Mouse (Mus musculus): ENCODE measurements around the gene Rad9a.

DNA sequence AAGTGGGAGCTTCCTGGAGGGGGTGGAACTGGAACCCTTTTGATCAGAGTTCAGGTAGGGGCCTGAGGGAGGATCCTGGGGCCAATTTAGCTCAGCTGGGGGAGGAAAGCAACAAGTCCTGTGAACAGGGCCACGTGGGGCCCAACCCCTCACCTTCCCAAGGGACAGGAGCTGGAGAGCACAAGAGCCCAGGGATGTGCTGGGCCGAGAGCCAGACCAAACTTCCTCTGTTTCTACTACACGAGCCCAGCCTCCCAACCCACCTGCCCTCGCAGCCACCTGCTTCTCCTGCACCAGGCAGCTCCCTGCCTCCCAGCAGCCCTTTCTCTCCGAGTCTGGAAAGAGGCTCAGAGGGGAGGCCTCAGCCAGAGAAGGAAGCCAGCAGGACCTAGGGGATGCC, 4.9 kb downstream of the Rad9a start:
- TF ChIP-seq EP300 (IDR thresholded peaks at IDR 0.05) (no peak), CTCF (IDR thresholded peaks at IDR 0.05) (no peak)

All from lung, postnatal 0 days (tissue).